In the genomic region with DNA sequence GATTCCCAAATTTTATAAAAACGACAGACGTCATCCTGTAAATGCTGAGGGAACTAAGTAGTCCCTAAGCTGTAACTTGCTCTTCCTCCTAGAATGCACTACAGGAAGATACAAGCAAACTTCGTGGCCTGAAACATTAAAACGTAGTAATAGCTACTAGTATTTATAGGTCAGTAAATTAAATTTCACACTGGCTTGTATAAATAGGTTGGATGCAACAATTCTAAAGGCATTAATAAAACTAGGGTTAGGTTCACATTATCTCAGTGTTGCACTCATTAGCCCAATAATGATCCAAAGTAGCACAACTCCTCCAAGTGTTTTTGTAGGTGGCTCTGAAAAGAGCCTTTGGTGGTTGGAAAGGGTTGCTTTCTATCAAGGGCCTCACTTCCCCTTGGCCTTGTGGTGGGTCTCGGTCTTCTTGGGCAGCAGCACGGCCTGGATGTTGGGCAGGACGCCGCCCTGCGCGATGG, we compare ENCODE assay signal across 8 mouse cellular contexts. TPM values are rescaled to one million over a fixed set of nuclear protein-coding genes. Genes with fewer than 3 reads are reported as not detected.
DNase-seq lines count a peak whose midpoint lies in the region; ATAC-seq lines count a peak whose summit lies in the region.

No protein-coding gene starts in this region.

- H3K4me1 ChIP-seq in heart, embryonic 16.5 days (ENCODE audit: control insufficient read depth, insufficient read depth, low read length) = peaks cover 15% of the 10 kb centered on the region

- H3K9me3 ChIP-seq in heart, embryonic 16.5 days (replicated peaks; ENCODE audit: control insufficient read depth, low read length) = no peaks in the 10 kb centered on the region

- no peaks in the 10 kb centered on the region for H3K27me3 ChIP-seq in heart, embryonic 16.5 days (ENCODE audit: control insufficient read depth, insufficient read depth, low read length)

- no peak for DNase-seq in heart, adult 18-20 months
- DNase-seq in MN1 (ENCODE audit: low spot score) = peak; percentile 34
- no peak for DNase-seq in left cerebral cortex, adult 11 months (ENCODE audit: low spot score)
- no peak for DNase-seq in thymus, postnatal 14 days
- DNase-seq in cerebellum, postnatal 14 days = no peak

- peak overlapping the region; percentile 71 for H3K4me2 ChIP-seq in heart, embryonic 16.5 days (ENCODE audit: low read depth, low read length)

- ATAC-seq in heart, embryonic 16.5 days (replicated peaks; ENCODE audit: extremely low read depth, insufficient read depth, low FRiP score) = no peak
- ATAC-seq in granulocyte monocyte progenitor cell, adult 5-6 weeks (replicated peaks; ENCODE audit: poor library complexity, severe bottlenecking) = peak; percentile 25; the same call in 1 of the 2 replicates
- peak; percentile 9 for ATAC-seq in megakaryocyte-erythroid progenitor cell, adult 5-6 weeks (replicated peaks; ENCODE audit: low FRiP score, low TSS enrichment, poor library complexity, severe bottlenecking)

- peak overlapping the region; percentile 59 for H3K4me3 ChIP-seq in heart, embryonic 16.5 days (ENCODE audit: low read length)

- WGBS in heart, embryonic 16.5 days = 5% methylated on average over 10 of the region's 10 CpGs

- no peaks in the 10 kb centered on the region for H3K36me3 ChIP-seq in heart, embryonic 16.5 days (ENCODE audit: control insufficient read depth, insufficient read depth)

- peak overlapping the region; percentile 74 for H3K9ac ChIP-seq in heart, embryonic 16.5 days (ENCODE audit: low read length)

- peak overlapping the region; percentile 92 for H3K27ac ChIP-seq in heart, embryonic 16.5 days (ENCODE audit: low read length)

RNA-seq across cellular contexts. Expression of a gene that starts 0.5 kb away (rescaled TPM):
- polyA plus RNA-seq in heart, embryonic 16.5 days (2015; fragmentation: Nextera tagmentation; extraction: Ambion mirVana) = 9.3 and 10.0 TPM in 2 replicates
- 1 to 10 TPM; 2.5 to 4.6 TPM for total RNA-seq in heart, adult 18-20 months (2021)
- total RNA-seq in granulocyte monocyte progenitor cell, adult 5-6 weeks (2014; fragmentation: Nextera tagmentation) = 8.6 and 105 TPM in 2 replicates
- total RNA-seq in granulocyte monocyte progenitor cell, adult 5-6 weeks (2017) = 1,120 and 1,478 TPM in 2 replicates
- 179 and 217 TPM in 2 replicates for total RNA-seq in megakaryocyte-erythroid progenitor cell, adult 5-6 weeks (2014; fragmentation: Nextera tagmentation)
- 715 and 1,091 TPM in 2 replicates for total RNA-seq in megakaryocyte-erythroid progenitor cell, adult 5-6 weeks (2017)

RNA-seq across cellular contexts. Expression of a gene that starts 0.8 kb away (rescaled TPM):
- 0.88 and 1.6 TPM in 2 replicates for polyA plus RNA-seq in heart, embryonic 16.5 days (2015; fragmentation: Nextera tagmentation; extraction: Ambion mirVana)
- 1 to 10 TPM; 4.3 to 4.8 TPM for total RNA-seq in heart, adult 18-20 months (2021)
- total RNA-seq in granulocyte monocyte progenitor cell, adult 5-6 weeks (2014; fragmentation: Nextera tagmentation) = 168 and 218 TPM in 2 replicates
- 1,437 and 1,878 TPM in 2 replicates for total RNA-seq in granulocyte monocyte progenitor cell, adult 5-6 weeks (2017)
- 483 and 930 TPM in 2 replicates for total RNA-seq in megakaryocyte-erythroid progenitor cell, adult 5-6 weeks (2014; fragmentation: Nextera tagmentation)
- total RNA-seq in megakaryocyte-erythroid progenitor cell, adult 5-6 weeks (2017) = 1,170 and 1,659 TPM in 2 replicates

RNA-seq across cellular contexts. Expression of a gene that starts 2.8 kb away (rescaled TPM):
- polyA plus RNA-seq in heart, embryonic 16.5 days (2015; fragmentation: Nextera tagmentation; extraction: Ambion mirVana) = 1.9 TPM in 1 of 2 replicates, not detected in the other
- total RNA-seq in heart, adult 18-20 months (2021) = 10 to 100 TPM; 39.5 to 45.0 TPM
- total RNA-seq in granulocyte monocyte progenitor cell, adult 5-6 weeks (2014; fragmentation: Nextera tagmentation) = 143 and 341 TPM in 2 replicates
- 2,272 and 2,398 TPM in 2 replicates for total RNA-seq in granulocyte monocyte progenitor cell, adult 5-6 weeks (2017)
- 396 and 799 TPM in 2 replicates for total RNA-seq in megakaryocyte-erythroid progenitor cell, adult 5-6 weeks (2014; fragmentation: Nextera tagmentation)
- 1,621 and 1,651 TPM in 2 replicates for total RNA-seq in megakaryocyte-erythroid progenitor cell, adult 5-6 weeks (2017)

RNA-seq across cellular contexts. Expression of a gene that starts 18.2 kb away (rescaled TPM):
- polyA plus RNA-seq in heart, embryonic 16.5 days (2015; fragmentation: Nextera tagmentation; extraction: Ambion mirVana) = 0.51 and 0.67 TPM in 2 replicates
- 1 to 10 TPM; 1.9 to 3.4 TPM for total RNA-seq in heart, adult 18-20 months (2021)
- 2.1 and 2.5 TPM in 2 replicates for total RNA-seq in granulocyte monocyte progenitor cell, adult 5-6 weeks (2014; fragmentation: Nextera tagmentation)
- total RNA-seq in granulocyte monocyte progenitor cell, adult 5-6 weeks (2017) = 277 and 325 TPM in 2 replicates
- total RNA-seq in megakaryocyte-erythroid progenitor cell, adult 5-6 weeks (2014; fragmentation: Nextera tagmentation) = 3.8 and 29.3 TPM in 2 replicates
- 302 and 554 TPM in 2 replicates for total RNA-seq in megakaryocyte-erythroid progenitor cell, adult 5-6 weeks (2017)

RNA-seq across cellular contexts. Expression of a gene that starts 27.3 kb away (rescaled TPM):
- polyA plus RNA-seq in heart, embryonic 16.5 days (2015; fragmentation: Nextera tagmentation; extraction: Ambion mirVana) = 8.6 and 9.8 TPM in 2 replicates
- 1 to 10 TPM; 3.5 to 4.0 TPM for total RNA-seq in heart, adult 18-20 months (2021)
- 278 and 329 TPM in 2 replicates for total RNA-seq in granulocyte monocyte progenitor cell, adult 5-6 weeks (2014; fragmentation: Nextera tagmentation)
- total RNA-seq in granulocyte monocyte progenitor cell, adult 5-6 weeks (2017) = 1,634 and 1,715 TPM in 2 replicates
- 569 and 631 TPM in 2 replicates for total RNA-seq in megakaryocyte-erythroid progenitor cell, adult 5-6 weeks (2014; fragmentation: Nextera tagmentation)
- total RNA-seq in megakaryocyte-erythroid progenitor cell, adult 5-6 weeks (2017) = 1,368 and 2,131 TPM in 2 replicates

Comparison
In these comparisons a context has a peak if more than half of its experiments do, and no peak if none do; other contexts are left out.
1. RNA of a gene that starts 0.8 kb away (total RNA-seq): 168 to 1,878 TPM in granulocyte monocyte progenitor cell, adult 5-6 weeks and 483 to 1,659 TPM in megakaryocyte-erythroid progenitor cell, adult 5-6 weeks; 4.3 to 4.8 TPM in heart, adult 18-20 months; every median in the first group is over 10 times any median in the second.